Mouse (Mus musculus) lung, postnatal 0 days (tissue): ENCODE measurements around the gene 1700042G07Rik. TPM values are rescaled to one million over a fixed set of nuclear protein-coding genes. Genes with fewer than 3 reads are reported as not detected.

Experiments used
- ATAC-seq: fragments of 200-750 bp; cut with Nextera tagmentation; 2 replicates; pipeline ENCODE4 v1.8.0; 2017; ENCODE audit warnings: moderate library complexity
- DNase-seq: peaks from one replicate; pipeline ENCODE4 v3.0.0-alpha.2; 2016; ENCODE audit warnings: low spot score
- H3K27ac ChIP-seq: fragments of 300-500 bp; sonication (generic); 2 replicates; pipeline ENCODE4 v1.5.1; 2014; ENCODE audit warnings: antibody characterized with exemption, mild to moderate bottlenecking, low read length, mixed read lengths
- H3K27me3 ChIP-seq: fragments of 300-500 bp; sonication (generic); replicated peaks from 2 replicates; pipeline ENCODE4 v1.6.1; 2014; ENCODE audit warnings: low read length, mixed read lengths; ENCODE audit not compliant: insufficient read depth
- H3K36me3 ChIP-seq: fragments of 300-500 bp; sonication (generic); 2 replicates; pipeline ENCODE4 v1.6.1; 2014; ENCODE audit warnings: low read length, mixed read lengths; ENCODE audit not compliant: insufficient read depth
- H3K4me1 ChIP-seq: fragments of 300-500 bp; sonication (generic); 2 replicates; pipeline ENCODE4 v1.6.1; 2014; ENCODE audit warnings: antibody characterized with exemption, low read depth, low read length, mixed read lengths; ENCODE audit not compliant: insufficient read depth
- H3K4me2 ChIP-seq: fragments of 300-500 bp; sonication (generic); replicated peaks from 2 replicates; pipeline ENCODE4 v1.6.1; 2014; ENCODE audit warnings: low read depth, mild to moderate bottlenecking, low read length, moderate library complexity, mixed read lengths
- H3K4me3 ChIP-seq: fragments of 300-500 bp; sonication (generic); 2 replicates; pipeline ENCODE4 v1.5.1; 2014; ENCODE audit warnings: low read depth, low read length
- H3K9ac ChIP-seq: fragments of 300-500 bp; sonication (generic); replicated peaks from 2 replicates; pipeline ENCODE4 v1.6.1; 2014; ENCODE audit warnings: low read depth, mild to moderate bottlenecking
- H3K9me3 ChIP-seq: fragments of 300-500 bp; sonication (generic); 2 replicates; pipeline ENCODE4 v1.6.1; 2016; ENCODE audit warnings: low read length, mixed read lengths
- CTCF ChIP-seq: IDR thresholded peaks from 2 replicates; pipeline ENCODE4 v1.5.1; 2016; ENCODE audit warnings: antibody characterized with exemption, mild to moderate bottlenecking
- EP300 ChIP-seq: IDR thresholded peaks from 2 replicates; pipeline ENCODE4 v1.6.1; 2016; ENCODE audit warnings: antibody characterized with exemption, mild to moderate bottlenecking, control low read depth
- WGBS: fragments of 180-500 bp; shearing (Covaris S2); extraction: QIAGEN DNeasy Blood & Tissue Kit; methylation state at CpG from one replicate; pipeline ENCODE4 v1.1.7; 2014; 5-methylcytosine and 5-hydroxymethylcytosine counted together
- polyA plus RNA-seq: library from polyadenylated mRNA; unstranded; fragments of >200 nt; fragmentation: Nextera tagmentation; extraction: Ambion mirVana; gene quantifications from 2 replicates; pipeline ENCODE4 v1.2.1, GENCODE M21; 2015

Gene 1700042G07Rik
- polyA plus RNA-seq, 1 experiment from 2014 or later: not detected

DNA sequence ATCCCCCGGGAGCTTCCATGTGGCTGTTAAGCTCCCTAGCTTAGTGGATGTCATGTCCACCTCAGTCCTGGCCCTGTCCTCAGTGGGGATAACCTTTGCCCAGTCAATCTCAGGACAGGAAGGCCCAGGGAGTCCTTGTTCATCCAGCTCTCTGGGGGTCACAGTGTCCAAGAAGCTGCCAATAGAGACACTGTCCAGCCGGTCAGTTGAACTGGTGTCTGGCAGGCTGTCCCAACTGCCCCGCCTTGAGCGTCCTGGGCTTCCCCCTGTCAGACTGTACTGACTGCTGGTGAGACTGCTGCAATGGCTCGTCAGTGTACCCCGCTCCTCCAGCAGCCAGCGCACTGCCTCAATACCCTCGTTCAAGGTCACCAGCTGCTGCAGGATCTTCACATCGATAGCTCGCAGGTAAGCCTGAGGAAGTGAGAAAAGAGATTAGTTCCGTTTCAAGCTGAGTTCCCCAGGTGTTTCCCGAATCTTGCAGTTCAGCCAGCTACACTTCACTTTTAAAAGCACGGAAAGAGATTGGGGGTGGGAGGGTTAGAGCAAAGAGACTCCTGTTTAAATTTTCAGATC, 35.7 kb upstream of the 1700042G07Rik start:
- Histone ChIP-seq H3K27ac (no peak overlapping the region), H3K4me3 (no peak overlapping the region), H3K9ac (no peak overlapping the region), H3K4me2 (no peak overlapping the region), H3K4me1 (no peaks in the 10 kb centered on the region), H3K9me3 (no peaks in the 10 kb centered on the region), H3K27me3 (no peaks in the 10 kb centered on the region), H3K36me3 (no peaks in the 10 kb centered on the region)
- ATAC-seq: no peak
- no peak for DNase-seq
- no peak for TF ChIP-seq CTCF
- no peak for TF ChIP-seq EP300
- WGBS: 43% methylated on average over 13 of the region's 13 CpGs

DNA sequence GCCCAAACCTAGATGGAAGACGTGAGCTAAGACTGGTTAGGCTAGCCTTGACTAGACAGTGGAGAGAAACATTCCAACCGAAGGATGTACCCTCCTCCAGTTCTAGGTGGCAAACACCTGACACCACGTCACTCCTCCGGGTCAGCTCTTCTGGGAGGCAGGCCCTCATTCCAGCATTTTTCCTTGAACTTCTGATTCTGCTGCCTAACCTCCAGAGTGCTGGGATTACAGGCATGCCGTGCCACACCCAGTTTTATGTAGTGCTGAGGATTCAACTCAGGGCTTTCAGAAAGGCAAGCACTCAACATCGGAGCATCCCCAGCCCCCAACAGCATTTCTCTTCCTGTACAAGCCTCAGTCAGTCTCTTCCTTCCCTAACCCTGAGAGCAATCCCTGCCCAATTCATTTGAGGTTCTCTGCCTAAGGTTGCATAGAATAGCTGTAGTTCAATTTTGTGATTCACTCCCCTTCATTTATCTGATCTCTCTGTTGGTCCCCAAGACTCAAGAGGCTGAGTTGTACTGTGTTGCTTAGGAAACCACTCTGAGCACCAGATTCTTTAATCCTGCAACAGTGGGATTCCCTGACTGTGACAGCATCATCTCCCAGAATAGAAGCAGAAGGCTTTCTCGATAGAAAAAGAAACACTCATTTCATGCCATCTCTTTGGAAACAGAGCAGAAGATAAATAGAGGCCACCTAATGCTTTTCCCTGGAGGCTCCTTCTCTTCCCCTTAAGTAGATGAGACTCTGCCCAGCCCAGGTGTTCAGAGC, 32.2 kb upstream of the 1700042G07Rik start:
- 65% methylated on average over 7 of the region's 7 CpGs for WGBS
- no peak overlapping the region for H3K4me3 ChIP-seq
- no peaks in the 10 kb centered on the region for H3K27me3 ChIP-seq
- no peak for ATAC-seq
- no peak for TF ChIP-seq EP300
- no peak for TF ChIP-seq CTCF
- no peaks in the 10 kb centered on the region for H3K9me3 ChIP-seq
- no peak for DNase-seq
- H3K4me1 ChIP-seq: no peaks in the 10 kb centered on the region
- H3K4me2 ChIP-seq: no peak overlapping the region
- no peaks in the 10 kb centered on the region for H3K36me3 ChIP-seq
- no peak overlapping the region for H3K27ac ChIP-seq
- H3K9ac ChIP-seq: no peak overlapping the region

DNA sequence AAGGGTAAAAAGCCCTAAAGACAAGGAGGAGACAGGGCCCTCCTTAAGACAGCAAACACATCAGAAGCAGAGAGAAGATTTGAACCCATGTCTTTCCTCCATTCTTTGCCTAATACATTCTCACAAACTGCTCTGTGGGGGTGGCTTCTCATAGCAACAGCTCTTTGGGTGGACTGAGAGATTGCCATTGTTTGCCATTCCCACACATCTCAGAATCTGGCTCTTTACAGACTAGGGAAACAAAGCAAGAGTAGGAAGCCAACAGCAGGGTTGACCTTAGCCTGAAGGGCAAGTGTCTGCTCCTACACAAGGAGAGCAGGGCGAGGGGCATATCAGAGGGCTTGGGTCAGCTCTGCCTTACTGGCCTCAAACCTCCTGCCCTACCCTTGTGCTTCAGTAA, 31.4 kb upstream of the 1700042G07Rik start:
- ATAC-seq (no peak), DNase-seq (no peak)
- Histone ChIP-seq H3K4me2 (no peak overlapping the region), H3K27ac (no peak overlapping the region), H3K36me3 (no peaks in the 10 kb centered on the region), H3K4me1 (no peaks in the 10 kb centered on the region), H3K9ac (no peak overlapping the region), H3K27me3 (no peaks in the 10 kb centered on the region), H3K4me3 (no peak overlapping the region), H3K9me3 (no peaks in the 10 kb centered on the region)
- TF ChIP-seq CTCF (no peak), EP300 (no peak)
- 67% methylated on average over 1 of the region's 1 CpGs for WGBS

DNA sequence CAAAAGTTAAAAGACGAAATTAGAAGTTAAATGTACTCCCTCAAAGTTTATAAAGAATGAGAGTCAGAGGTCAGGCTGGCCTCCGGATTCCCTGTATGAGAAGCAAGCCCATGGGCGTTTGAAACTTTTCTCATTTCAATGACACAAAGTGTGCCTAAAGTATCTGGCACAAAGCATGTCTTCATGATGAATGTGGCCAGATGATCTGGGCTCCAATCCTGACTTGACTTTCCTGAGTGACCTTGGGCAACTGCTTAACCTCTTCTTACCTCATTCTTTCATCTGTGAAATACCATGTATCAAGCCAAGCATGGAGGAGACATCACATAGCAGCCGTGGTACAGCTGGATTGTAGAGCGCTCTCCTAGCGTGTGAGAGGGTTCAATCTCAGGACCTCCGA, 30.9 kb upstream of the 1700042G07Rik start:
- Histone ChIP-seq H3K27me3 (no peaks in the 10 kb centered on the region), H3K4me3 (no peak overlapping the region), H3K4me1 (no peaks in the 10 kb centered on the region), H3K9ac (no peak overlapping the region), H3K36me3 (no peaks in the 10 kb centered on the region), H3K27ac (no peak overlapping the region), H3K9me3 (no peaks in the 10 kb centered on the region), H3K4me2 (no peak overlapping the region)
- no peak for TF ChIP-seq EP300
- no peak for TF ChIP-seq CTCF
- ATAC-seq (no peak), DNase-seq (no peak)
- WGBS: 76% methylated on average over 7 of the region's 7 CpGs

DNA sequence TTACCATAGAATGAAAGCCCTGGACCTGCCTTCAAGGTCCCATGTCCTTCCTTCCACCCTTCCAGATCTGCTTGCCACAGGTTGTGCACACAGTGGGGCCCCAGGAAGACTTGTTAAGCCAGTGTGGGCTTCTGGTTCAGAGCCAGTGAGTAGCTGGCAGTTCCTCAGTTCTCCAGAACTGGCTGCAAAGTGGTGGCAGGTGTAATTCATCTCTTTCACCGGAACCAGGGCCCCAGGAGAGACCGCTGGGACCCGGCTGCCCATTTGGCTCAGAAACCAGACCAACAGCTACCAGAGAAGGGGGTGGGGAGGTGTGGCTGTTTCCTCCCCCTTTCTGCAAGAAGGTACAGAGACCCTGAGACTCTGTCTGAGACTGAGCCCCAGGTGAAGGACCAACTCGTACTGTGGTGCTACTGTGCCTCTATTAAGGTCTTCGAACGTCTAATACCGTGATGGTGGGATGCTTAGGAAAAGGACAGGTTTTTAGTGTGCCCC, 29.8 kb upstream of the 1700042G07Rik start:
- no peaks in the 10 kb centered on the region for H3K27me3 ChIP-seq
- no peak overlapping the region for H3K27ac ChIP-seq
- no peaks in the 10 kb centered on the region for H3K9me3 ChIP-seq
- ATAC-seq: peak; percentile 27
- peak overlapping the region; percentile 97 for H3K4me2 ChIP-seq
- 0 out of 2 replicates have a peak overlapping the region, but pooled peaks have one; percentile 74 for H3K9ac ChIP-seq
- no peaks in the 10 kb centered on the region for H3K4me1 ChIP-seq
- no peak for DNase-seq
- H3K36me3 ChIP-seq: no peaks in the 10 kb centered on the region
- H3K4me3 ChIP-seq: peak overlapping the region; percentile 71; the same call in 1 of the 2 replicates
- TF ChIP-seq EP300 (no peak), CTCF (no peak)
- WGBS: 7% methylated on average over 7 of the region's 7 CpGs

DNA sequence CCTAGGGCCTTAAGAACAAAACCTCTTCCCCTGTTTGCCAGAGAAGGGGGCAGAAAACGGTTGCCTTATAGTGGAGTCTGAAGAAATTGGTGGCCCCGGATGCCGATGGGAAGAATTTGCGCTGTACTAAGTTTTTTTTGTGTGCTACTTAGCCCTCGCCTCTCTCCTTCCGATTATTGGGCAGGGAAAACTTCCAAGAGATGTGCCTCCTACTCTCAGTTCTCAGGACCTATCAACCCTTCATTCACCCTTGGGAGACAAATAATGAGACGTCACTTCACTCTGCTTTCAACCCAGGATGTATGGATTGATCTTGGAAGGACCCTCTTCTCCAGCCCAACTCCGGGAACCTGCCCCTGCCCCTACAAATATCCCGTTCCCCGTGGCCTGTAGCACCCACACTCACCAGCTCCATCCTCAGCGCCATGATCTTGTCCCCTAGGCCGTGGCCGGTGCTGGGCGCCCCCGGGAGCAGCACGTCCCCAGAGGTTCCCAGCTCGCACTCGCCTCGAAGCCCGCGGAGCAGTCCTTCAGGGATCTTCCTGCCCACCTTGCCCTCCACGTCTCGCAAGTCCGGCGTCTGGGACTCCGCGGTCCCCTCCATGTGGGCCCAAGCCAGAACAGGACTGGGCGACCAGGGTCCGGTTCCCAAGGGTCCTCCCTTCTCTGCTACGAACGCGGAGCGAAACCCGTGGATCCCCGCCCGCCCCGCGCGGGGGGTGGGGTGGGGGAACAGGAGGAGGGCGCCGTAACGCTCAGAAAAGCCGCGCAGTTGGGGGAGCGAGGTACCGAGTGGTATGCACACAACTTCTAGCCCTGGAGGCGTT, 29.1 kb upstream of the 1700042G07Rik start:
- no peak for TF ChIP-seq EP300
- no peak for TF ChIP-seq CTCF
- no peaks in the 10 kb centered on the region for H3K9me3 ChIP-seq
- ATAC-seq (peak; percentile 82), DNase-seq (peak; percentile 56)
- WGBS: under 1% methylated on average over 45 of the region's 47 CpGs
- H3K9ac ChIP-seq: peak overlapping the region; percentile 74
- no peaks in the 10 kb centered on the region for H3K27me3 ChIP-seq
- no peaks in the 10 kb centered on the region for H3K4me1 ChIP-seq
- peak overlapping the region; percentile 32; the same call in 1 of the 2 replicates for H3K27ac ChIP-seq
- H3K4me2 ChIP-seq: peak overlapping the region; percentile 97
- H3K4me3 ChIP-seq: peak overlapping the region; percentile 71
- no peaks in the 10 kb centered on the region for H3K36me3 ChIP-seq
